21 mouse cellular contexts compared by ENCODE assay signal in the genomic region with DNA sequence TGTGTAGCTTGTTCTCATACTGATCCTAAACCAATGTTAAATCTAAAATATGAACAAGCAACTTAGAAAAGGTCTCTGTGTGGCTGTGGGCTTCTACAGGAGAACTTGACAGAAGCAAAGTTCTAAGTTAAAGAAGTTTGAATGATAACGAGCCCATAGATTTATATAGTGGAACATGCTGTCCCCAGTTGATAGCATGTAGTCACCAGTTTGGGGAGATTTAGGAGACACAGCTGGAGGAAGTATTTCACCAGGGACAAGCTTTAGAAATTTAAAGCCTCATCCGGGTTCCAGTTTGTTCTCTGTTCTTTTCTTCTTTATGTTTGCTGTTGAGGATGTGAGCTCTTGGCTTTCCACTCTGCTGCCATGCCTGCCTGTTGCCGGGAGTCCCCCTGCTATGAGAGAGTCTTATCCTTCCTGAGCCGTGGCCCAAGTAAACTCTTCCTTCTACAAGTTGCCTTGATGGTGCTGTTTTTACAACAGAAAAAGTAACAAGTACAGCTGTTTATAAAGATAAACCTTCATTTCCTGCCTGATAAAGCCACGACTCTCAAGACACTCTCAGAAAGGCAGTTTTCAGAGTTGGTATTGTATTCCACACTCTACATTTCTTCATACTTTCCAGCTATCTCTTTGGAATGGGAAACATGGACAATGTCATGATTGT.
A peak's percentile ranks its signal among the peaks of the same experiment; 100 is the strongest.
DNase-seq lines count a peak whose midpoint lies in the region; ATAC-seq lines count a peak whose summit lies in the region.
"Had no signal": no experiment of that assay in that cellular context is flagged by ENCODE, and none has a peak within 500 bp of the region (broad histone marks: within the 10 kb centered on the region; RNA-seq: fewer than 3 reads in every experiment).

No protein-coding gene starts in this region.

- H3K4me1 ChIP-seq in heart, embryonic 16.5 days (ENCODE audit: control insufficient read depth, insufficient read depth, low read length): peaks cover 4% of the 10 kb centered on the region; the same call in 1 of the 2 replicates
- peaks cover 61% of the 10 kb centered on the region for H3K4me1 ChIP-seq in megakaryocyte, embryonic 14.5 days
- H3K4me1 ChIP-seq in liver, embryonic 12.5 days: peaks cover 27% of the 10 kb centered on the region

- 0 out of 2 replicates have a peak, but pooled peaks have one; percentile 28 for ATAC-seq in heart, embryonic 16.5 days (replicated peaks; ENCODE audit: extremely low read depth, insufficient read depth, low FRiP score)
- no peak for ATAC-seq in megakaryocyte, adult 5-6 weeks (ENCODE audit: poor library complexity, severe bottlenecking)
- peak; percentile 57; the same call in 1 of the 2 replicates for ATAC-seq in liver, embryonic 12.5 days
- ATAC-seq: CD4-positive, CD25-positive, alpha-beta regulatory T cell, adult 4 months; hindbrain, embryonic 16.5 days; midbrain, embryonic 15.5 days had no signal

- WGBS in heart, embryonic 16.5 days: 37% methylated on average over 5 of the region's 5 CpGs
- 16% methylated on average over 5 of the region's 5 CpGs for WGBS in liver, embryonic 12.5 days (ENCODE audit: insufficient replicate concordance)

- H3K36me3 ChIP-seq in heart, embryonic 16.5 days (ENCODE audit: control insufficient read depth, insufficient read depth): no peaks in the 10 kb centered on the region
- no peaks in the 10 kb centered on the region for H3K36me3 ChIP-seq in megakaryocyte, embryonic 14.5 days (replicated peaks; ENCODE audit: low read length)
- H3K36me3 ChIP-seq in liver, embryonic 12.5 days: no peaks in the 10 kb centered on the region
- H3K36me3 ChIP-seq: midbrain, embryonic 10.5 days; midbrain, embryonic 15.5 days had no signal

- H3K27ac ChIP-seq in heart, embryonic 16.5 days (ENCODE audit: low read length): no peak overlapping the region
- 0 out of 2 replicates have a peak overlapping the region, but pooled peaks have one; percentile 30 for H3K27ac ChIP-seq in liver, embryonic 12.5 days
- H3K27ac ChIP-seq: midbrain, embryonic 10.5 days; midbrain, embryonic 15.5 days had no signal

- no peaks in the 10 kb centered on the region for H3K9me3 ChIP-seq in heart, embryonic 16.5 days (replicated peaks; ENCODE audit: control insufficient read depth, low read length)
- no peaks in the 10 kb centered on the region for H3K9me3 ChIP-seq in megakaryocyte, embryonic 14.5 days
- H3K9me3 ChIP-seq in liver, embryonic 12.5 days (replicated peaks): no peaks in the 10 kb centered on the region
- H3K9me3 ChIP-seq: midbrain, embryonic 10.5 days; midbrain, embryonic 15.5 days had no signal

- H3K9ac ChIP-seq in heart, embryonic 16.5 days (ENCODE audit: low read length): no peak overlapping the region
- no peak overlapping the region for H3K9ac ChIP-seq in liver, embryonic 12.5 days
- H3K9ac ChIP-seq: lung, embryonic 14.5 days; midbrain, embryonic 15.5 days had no signal

- DNase-seq in heart, adult 18-20 months: no peak
- no peak for DNase-seq in frontal cortex, postnatal 14 days (ENCODE audit: low spot score in 2 of 2)
- DNase-seq in left cerebral cortex, postnatal 25 days (ENCODE audit: low spot score in 2 of 2): no peak
- DNase-seq in cerebellum, adult 11-12 months: no peak
- DNase-seq: adrenal gland, postnatal 14 days; cerebellum, adult 18-20 months; heart, postnatal 10 days; kidney, adult 18-20 months; layer of hippocampus, postnatal 36 days; lung, embryonic 14.5 days; spleen, adult 18-20 months; thymus, postnatal 14 days had no signal

- no peak overlapping the region for H3K4me2 ChIP-seq in heart, embryonic 16.5 days (ENCODE audit: low read depth, low read length)
- H3K4me2 ChIP-seq in liver, embryonic 12.5 days: peak overlapping the region; percentile 34
- H3K4me2 ChIP-seq: lung, embryonic 14.5 days; midbrain, embryonic 15.5 days had no signal

- intact Hi-C loops in left cerebral cortex, postnatal 25 days (cut with DNase I): loop anchor here (10.0 kb wide), 1 partner anchor 311 kb away; no protein-coding TSS in a partner anchor

- no peak overlapping the region for H3K4me3 ChIP-seq in heart, embryonic 16.5 days (ENCODE audit: low read length)
- H3K4me3 ChIP-seq in megakaryocyte, embryonic 14.5 days (replicated peaks): peak overlapping the region; percentile 66
- H3K4me3 ChIP-seq in liver, embryonic 12.5 days: no peak overlapping the region
- H3K4me3 ChIP-seq: erythroblast, embryonic 14.5 days; midbrain, embryonic 10.5 days; midbrain, embryonic 15.5 days had no signal

- H3K27me3 ChIP-seq in heart, embryonic 16.5 days (ENCODE audit: control insufficient read depth, insufficient read depth, low read length): no peaks in the 10 kb centered on the region
- no peaks in the 10 kb centered on the region for H3K27me3 ChIP-seq in megakaryocyte, embryonic 14.5 days (replicated peaks)
- no peaks in the 10 kb centered on the region for H3K27me3 ChIP-seq in liver, embryonic 12.5 days (replicated peaks)
- H3K27me3 ChIP-seq: midbrain, embryonic 15.5 days had no signal
